Mouse (Mus musculus) layer of hippocampus, adult 8-10 months (tissue): ENCODE measurements around the gene Slc7a6. TPM values are rescaled to one million over a fixed set of nuclear protein-coding genes. Genes with fewer than 3 reads are reported as not detected.

Experiments used
- DNase-seq, 2 experiments: peaks; one replicate each; pipeline ENCODE4 v3.0.0; 2022; ENCODE audit warnings: low spot score in 2 of 2
- total RNA-seq, 4 experiments: library from RNA; stranded (reverse); gene quantifications; 2 replicates each; pipeline ENCODE4 v1.2.4; 2022

The Slc7a6 gene
- total RNA-seq: 10 to 100 TPM; 22.3 to 31.9 (median 27.5) TPM

DNA sequence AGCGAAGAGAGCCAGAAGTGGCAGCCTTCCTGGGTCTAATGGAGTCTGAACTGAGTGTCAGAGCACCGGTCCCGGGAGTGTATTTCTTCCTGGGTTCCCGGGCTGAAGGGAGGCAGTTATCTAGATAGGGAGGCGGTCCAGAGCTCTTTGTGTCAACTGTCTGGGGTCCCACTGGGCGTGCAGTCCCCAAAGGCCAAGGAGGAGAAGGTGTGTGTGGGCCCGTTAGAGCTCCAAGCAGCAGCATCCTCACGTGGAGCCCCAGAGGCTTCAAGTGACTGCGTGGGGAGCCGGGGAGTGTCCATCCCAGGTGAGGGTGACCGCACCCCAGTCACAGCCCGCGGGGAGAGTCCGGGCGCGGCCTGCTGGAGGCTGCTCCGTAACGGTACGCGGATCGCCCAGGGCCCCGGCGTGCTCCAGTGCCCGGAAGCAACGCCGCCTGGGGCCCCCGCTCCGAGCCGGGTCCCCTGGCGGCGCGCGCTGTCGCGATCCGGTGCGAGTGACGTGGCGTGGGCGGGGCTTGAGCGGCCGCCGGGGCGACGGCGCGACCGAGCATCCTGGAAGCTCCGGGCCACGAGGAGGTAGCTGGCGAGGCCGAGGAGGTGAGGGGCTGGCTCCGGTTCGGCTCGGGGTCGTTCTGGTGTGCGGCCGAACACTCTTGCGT, at the start of gene Slc7a6:
TSS of gene Slc7a6 (plus strand) at position 502 of the 661 bp plus-strand sequence.
- peak; percentile 69 to 85 for DNase-seq

GRCm38 (mm10) chr8:106123443-106123842, 45.2 kb upstream of the Slc7a6 start:
- DNase-seq: no peak

- no peak for DNase-seq
These were observed 42.6 kb upstream of the Slc7a6 start for GRCm38 (mm10) chr8:106126055-106126454.

- DNase-seq: no peak
These were observed 41.6 kb upstream of the Slc7a6 start for GRCm38 (mm10) chr8:106127054-106127453.

DNA sequence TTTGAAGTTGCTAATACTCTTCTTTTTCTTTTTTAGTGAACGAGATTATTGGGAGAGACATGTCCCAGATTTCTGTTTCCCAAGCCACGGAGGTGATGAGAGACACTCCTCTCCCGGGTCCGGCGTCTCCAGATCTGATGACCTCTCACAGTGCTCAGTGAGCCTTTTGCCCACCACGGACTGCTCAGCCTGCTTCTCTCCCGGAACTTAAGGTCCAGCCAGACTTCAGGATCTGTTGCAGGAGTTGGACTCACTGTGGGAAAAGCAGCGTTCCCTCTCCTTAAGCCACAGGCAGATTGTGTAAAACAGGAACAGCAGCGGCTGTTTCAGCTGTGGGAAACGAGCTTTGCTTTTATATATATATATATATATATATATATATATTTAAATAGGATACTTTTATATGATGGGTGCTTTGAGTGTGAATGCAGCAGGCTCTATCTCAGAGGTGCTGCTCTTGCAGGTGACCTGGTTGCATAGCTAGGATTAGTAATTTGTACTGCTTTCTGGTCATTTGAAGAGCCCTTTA, 40.7 kb upstream of the Slc7a6 start:
- no peak for DNase-seq

DNA sequence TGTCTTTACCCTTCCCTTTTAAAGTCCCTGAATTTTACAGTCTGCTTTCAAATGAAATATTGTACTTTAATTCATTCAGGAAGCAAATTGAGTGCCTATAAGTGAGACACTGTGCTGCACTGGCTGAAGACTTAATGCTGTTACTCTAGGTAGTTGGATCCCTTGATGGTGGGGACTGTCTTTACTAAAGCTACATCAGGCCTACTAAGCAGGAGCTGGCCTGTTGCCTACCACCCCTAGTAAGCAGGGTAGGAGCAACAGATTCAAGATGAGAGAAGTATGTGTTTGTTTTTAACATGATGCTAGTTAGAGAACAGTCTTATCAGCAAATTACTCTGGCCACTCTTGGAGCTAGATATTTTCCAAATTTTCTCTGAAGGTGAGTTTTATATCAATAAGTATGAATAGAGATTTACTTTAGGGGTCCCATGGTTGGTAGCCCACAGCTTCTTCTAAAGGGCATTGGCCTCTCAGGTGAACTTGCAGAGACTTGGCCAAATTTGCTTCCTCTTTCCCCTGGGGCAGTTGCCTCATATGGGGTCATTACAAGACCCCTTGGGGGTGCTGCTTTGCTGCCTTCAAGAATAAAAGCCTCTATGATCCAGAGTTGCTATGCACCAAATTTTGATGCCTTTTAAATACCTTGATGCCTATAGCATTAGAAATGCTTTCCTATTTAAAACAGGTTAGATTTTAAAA, 39.3 kb upstream of the Slc7a6 start:
- no peak for DNase-seq

GRCm38 (mm10) chr8:106129997-106130396, 38.7 kb upstream of the Slc7a6 start:
- no peak for DNase-seq

- DNase-seq: no peak
These were observed 38.2 kb upstream of the Slc7a6 start for GRCm38 (mm10) chr8:106130505-106130904.

GRCm38 (mm10) chr8:106131021-106131420, 37.6 kb upstream of the Slc7a6 start:
- DNase-seq: no peak

- no peak for DNase-seq
These were observed 37.0 kb upstream of the Slc7a6 start for GRCm38 (mm10) chr8:106131488-106132222.

- DNase-seq: no peak
These were observed 36.3 kb upstream of the Slc7a6 start for GRCm38 (mm10) chr8:106132356-106132755.

DNA sequence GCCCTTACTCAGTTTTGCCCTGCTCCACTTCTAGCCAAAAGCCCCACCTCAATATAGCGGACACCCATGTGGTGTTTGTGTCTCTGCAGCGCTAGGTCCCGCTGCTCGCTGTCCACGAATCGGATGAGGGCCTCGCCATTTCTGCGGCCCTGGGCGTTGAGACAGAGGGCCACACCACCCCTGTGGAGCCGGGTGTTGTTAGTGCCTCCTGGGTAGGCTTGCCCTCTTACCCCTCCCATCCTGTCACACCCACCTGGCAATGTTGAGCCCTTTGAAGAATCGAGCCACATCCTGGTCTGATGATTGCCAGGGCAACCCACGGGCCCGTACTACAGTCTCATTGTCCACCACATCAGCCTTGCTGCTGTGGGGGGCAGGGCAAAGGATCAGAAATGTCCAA, 35.1 kb upstream of the Slc7a6 start:
- no peak for DNase-seq

DNA sequence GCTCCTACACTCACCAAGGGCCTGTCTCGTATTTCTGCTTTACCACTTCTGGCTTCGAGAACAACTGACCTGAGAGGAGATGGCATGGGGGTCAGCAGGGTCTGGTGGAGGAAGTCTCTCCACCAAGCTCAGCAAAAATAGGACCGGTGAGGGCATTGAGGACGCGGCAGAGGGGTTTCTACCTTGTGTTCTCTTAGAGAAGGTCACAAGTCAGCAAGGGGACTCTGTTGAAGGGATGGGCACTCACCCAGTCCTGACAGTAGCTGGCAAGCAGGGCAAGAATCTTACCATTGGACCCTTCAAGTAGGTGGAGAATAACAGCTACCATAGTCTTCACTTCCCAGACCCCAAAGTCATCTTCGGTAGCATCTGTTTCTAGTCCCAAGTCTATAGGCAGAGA, 34.7 kb upstream of the Slc7a6 start:
- no peak for DNase-seq

DNA sequence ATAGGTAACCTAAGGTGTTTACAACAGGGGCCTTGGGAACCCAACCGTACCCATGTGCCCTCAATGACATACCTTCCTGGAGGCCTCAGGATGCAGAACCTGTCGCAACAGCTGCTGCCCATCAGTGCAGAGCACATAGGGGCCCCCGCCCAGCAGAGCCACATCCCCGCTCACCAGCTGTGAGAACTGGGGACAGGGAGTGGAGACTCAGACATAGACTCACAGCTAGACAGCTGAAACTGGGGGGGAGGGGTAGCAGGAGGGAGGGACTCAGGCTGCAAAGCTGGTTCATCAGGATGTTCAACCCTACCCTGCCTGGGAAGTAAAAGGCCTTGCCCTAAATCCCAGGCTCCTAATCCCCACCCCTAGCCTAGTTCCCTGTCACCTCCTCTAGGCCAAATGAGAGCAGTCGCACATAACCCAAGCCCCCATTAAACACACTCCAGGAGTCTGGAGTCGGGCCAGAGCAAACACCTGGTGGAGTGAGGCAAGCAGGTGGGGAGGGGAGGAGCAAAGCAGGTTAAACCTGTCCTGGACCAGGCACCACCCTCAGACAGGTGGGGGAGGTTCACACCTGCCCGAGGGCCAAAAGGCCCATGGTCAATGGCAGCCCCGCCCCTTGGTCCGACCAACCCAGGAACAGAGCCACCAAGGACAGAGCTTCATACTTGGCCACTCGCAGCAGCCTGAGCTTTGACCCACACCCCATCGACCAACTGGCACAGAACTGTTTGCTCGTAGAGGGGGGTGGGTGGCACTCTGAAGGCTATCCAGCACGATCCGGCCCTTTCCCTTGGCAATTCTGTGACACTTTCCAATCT, 33.7 kb upstream of the Slc7a6 start:
- DNase-seq: no peak

DNA sequence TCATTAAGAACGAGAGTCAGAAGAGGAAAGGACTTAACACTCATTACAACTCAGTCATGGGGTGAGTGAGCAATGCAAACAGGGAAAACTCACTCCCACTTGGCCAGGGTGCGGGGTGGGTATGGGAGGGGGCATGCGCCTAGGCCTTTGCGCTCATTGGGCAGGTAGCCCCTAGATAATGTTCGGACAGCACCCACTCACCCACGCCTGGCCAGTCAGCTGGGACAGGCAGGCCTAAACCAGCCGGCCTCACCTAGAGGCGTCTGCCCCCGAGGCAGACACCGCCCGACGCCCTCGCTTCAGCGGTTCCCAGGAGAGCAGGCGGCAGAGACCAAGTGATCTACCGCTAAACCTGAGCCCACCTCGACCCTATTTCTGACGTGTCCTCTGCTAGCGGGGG, 33.0 kb upstream of the Slc7a6 start:
- no peak for DNase-seq

DNA sequence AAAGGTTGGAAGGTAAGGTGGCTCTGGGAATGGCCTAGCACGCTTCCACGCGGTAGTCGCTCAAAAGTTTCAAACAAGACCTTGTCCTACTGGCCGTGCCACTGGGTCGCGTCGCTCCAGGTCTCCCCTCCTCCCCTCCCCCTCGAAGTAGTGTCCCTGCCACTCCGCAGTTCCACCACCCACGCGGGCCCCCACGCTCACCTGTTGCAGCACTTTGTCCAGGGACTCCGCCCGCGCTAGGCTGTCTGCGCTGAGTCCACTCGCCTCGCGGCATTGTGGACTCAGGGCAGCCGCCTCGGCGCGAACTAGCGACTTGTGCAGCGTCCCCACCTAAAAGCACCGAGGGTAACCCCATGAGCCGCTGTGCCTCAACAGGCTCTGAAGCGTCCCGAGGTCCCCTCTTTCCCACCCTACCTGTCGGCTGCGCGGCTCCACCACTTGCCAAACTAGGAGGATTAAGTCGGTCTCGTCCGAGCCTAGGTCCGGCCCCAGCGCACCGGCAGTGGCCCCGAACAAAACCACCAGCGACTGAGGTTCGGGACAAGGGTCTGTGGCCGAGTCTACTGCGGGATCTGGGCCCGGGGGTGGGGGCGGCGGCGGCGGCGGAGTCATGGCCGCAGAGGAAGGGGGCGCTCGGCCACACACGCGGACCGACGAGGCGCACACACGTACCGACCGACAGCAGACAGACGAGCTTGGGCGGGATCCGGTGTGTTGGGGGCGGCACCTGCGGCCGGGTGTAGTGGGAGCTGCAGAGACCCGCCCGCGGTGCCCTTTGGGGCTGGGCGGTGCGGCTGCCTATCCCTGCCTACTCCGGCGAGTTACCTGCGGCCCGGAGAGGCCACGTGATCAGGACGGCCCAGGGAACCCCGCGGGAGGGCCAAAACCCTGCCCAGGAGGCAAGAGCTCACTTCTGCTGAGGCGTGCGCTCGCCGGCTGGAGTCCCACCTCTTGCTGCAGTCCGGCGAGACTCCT, 32.2 kb upstream of the Slc7a6 start, which contains the start of gene Esrp2:
TSS of gene Esrp2 (minus strand) at position 819 of the 975 bp plus-strand sequence.
- no peak for DNase-seq

DNA sequence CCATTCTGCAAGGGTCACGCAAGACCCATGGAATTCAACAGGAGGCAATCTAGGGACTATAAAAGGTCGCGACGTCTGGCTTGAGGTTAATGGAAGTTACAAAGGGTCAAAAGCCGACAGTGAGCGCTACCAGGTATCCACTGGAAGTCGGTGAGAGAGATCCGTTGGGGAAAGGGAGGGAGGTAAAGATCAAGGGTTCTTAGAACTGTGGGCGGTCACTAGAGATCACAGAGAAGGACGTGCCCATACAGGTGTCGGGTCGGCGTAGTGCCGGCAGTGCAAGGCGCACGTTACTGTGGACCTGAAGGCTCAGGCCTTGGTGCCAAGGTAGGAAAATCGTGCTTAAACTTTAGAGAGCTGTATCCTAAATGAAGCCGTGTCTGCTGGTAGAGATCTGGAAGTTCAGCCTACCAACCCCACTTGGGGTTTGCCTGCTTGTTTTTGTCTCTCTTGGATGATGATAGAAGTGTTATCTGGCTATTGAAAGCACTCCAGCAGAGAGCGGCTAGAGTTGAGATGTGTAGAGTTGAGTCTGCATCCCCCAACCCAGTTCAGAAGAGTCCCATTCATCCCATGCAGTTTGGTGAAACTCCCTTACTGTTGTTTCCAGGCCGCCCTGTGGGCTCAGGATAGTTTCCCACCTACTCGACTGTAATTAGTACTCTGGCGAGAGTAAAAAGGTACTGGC, 31.3 kb upstream of the Slc7a6 start:
- no peak for DNase-seq

GRCm38 (mm10) chr8:106137906-106138477, 30.7 kb upstream of the Slc7a6 start:
- DNase-seq: no peak

DNA sequence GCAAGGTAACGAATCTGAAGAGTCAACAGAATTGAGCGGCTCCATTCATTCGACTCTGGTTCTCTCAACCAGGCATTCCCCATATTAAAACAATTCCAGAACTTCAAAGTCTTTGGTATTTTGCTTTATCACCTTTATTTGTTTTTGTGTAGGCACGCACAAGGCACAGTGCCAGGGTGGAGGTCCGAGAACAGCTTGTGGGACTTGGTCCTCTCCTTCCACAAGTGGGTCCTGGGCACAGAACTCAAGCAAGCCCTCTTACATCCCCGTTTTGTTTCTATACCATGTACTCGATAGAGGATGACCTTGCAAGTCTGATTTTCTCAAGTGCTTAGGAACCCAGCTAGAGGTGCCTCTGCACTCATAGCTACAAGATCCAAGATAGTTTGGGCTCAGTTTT, 30.0 kb upstream of the Slc7a6 start:
- DNase-seq: no peak
